8 mouse cellular contexts compared by ENCODE assay signal in genomic region chr8:82865239-82865638, GRCm38 (mm10). TPM values are rescaled to one million over a fixed set of nuclear protein-coding genes. Genes with fewer than 3 reads are reported as not detected.
DNase-seq lines count a peak whose midpoint lies in the region; ATAC-seq and TF ChIP-seq lines count a peak whose summit lies in the region.

No protein-coding gene starts in this region.

- peak overlapping the region; percentile 90; the same call in 1 of the 2 replicates for H3K9ac ChIP-seq in forebrain, embryonic 14.5 days (ENCODE audit: low read length)
- H3K9ac ChIP-seq in liver, embryonic 12.5 days = no peak overlapping the region

- no peak overlapping the region for H3K27ac ChIP-seq in kidney, adult 2 months (ENCODE audit: insufficient read depth, low read depth, low read length)
- H3K27ac ChIP-seq in forebrain, embryonic 14.5 days (ENCODE audit: low read depth, low read length) = no peak overlapping the region
- no peak overlapping the region for H3K27ac ChIP-seq in liver, embryonic 12.5 days

- TF ChIP-seq POLR2A in kidney, adult 2 months (IDR thresholded peaks at IDR 0.05; ENCODE audit: low read depth, low read length) = no peak

- DNase-seq in kidney, adult 2 months = no peak
- no peak for DNase-seq in kidney, adult 11 months
- peak; percentile 23 to 41 for DNase-seq in cerebellum, adult 18-20 months
- DNase-seq in forebrain, embryonic 14.5 days (ENCODE audit: low spot score) = peak; percentile 46
- no peak for DNase-seq in spleen, postnatal 36 days (ENCODE audit: low spot score in 2 of 2)
- DNase-seq in spleen, adult 18-20 months = no peak

- H3K4me3 ChIP-seq in kidney, adult 2 months (ENCODE audit: insufficient read depth, low read depth, low read length) = peak overlapping the region; percentile 17; the same call in 1 of the 2 replicates
- peak overlapping the region; percentile 73 for H3K4me3 ChIP-seq in forebrain, embryonic 14.5 days (ENCODE audit: low read depth, low read length)
- H3K4me3 ChIP-seq in liver, embryonic 12.5 days = no peak overlapping the region

- no peaks in the 10 kb centered on the region; the same call in 1 of the 2 replicates for H3K4me1 ChIP-seq in kidney, adult 2 months (ENCODE audit: control insufficient read depth, insufficient read depth, low read length)
- peaks cover 11% of the 10 kb centered on the region for H3K4me1 ChIP-seq in forebrain, embryonic 14.5 days (ENCODE audit: control insufficient read depth, insufficient read depth, low read length)
- H3K4me1 ChIP-seq in liver, embryonic 12.5 days = peaks cover 3% of the 10 kb centered on the region; the same call in 1 of the 2 replicates

- TF ChIP-seq CTCF in kidney, adult 2 months (conservative IDR thresholded peaks at IDR 0.05; ENCODE audit: insufficient read depth, insufficient read length, low read depth, low read length) = no peak

- no peaks in the 10 kb centered on the region for H3K36me3 ChIP-seq in kidney, adult 2 months (ENCODE audit: control insufficient read depth, insufficient read depth, low read length)
- H3K36me3 ChIP-seq in forebrain, embryonic 14.5 days (ENCODE audit: control insufficient read depth, insufficient read depth, low read length) = no peaks in the 10 kb centered on the region
- H3K36me3 ChIP-seq in liver, embryonic 12.5 days = no peaks in the 10 kb centered on the region

- WGBS in kidney, adult 2 months = 60% methylated on average over 5 of the region's 5 CpGs
- 49% methylated on average over 5 of the region's 5 CpGs for WGBS in forebrain, embryonic 14.5 days
- 43% methylated on average over 5 of the region's 5 CpGs for WGBS in liver, embryonic 12.5 days (ENCODE audit: insufficient replicate concordance)

- H3K4me2 ChIP-seq in forebrain, embryonic 14.5 days (ENCODE audit: low read length) = peak overlapping the region; percentile 59
- H3K4me2 ChIP-seq in liver, embryonic 12.5 days = peak overlapping the region; percentile 87; the same call in 1 of the 2 replicates

- H3K27me3 ChIP-seq in kidney, adult 2 months (replicated peaks; ENCODE audit: control insufficient read depth, insufficient read depth, low read length) = no peaks in the 10 kb centered on the region
- H3K27me3 ChIP-seq in forebrain, embryonic 14.5 days (replicated peaks; ENCODE audit: control insufficient read depth, insufficient read depth, low read length) = no peaks in the 10 kb centered on the region
- peaks cover 46% of the 10 kb centered on the region for H3K27me3 ChIP-seq in liver, embryonic 12.5 days (replicated peaks)

- no peaks in the 10 kb centered on the region for H3K9me3 ChIP-seq in forebrain, embryonic 14.5 days (replicated peaks; ENCODE audit: control insufficient read depth, low read length)
- no peaks in the 10 kb centered on the region for H3K9me3 ChIP-seq in liver, embryonic 12.5 days (replicated peaks)

- no peak for ATAC-seq in forebrain, embryonic 14.5 days
- no peak for ATAC-seq in liver, embryonic 12.5 days
- ATAC-seq in erythroid progenitor cell, adult 5-6 weeks (replicated peaks; ENCODE audit: low FRiP score, poor library complexity, severe bottlenecking) = no peak

RNA-seq across cellular contexts. Expression of gene Rnf150, which starts 2.1 kb away (rescaled TPM):
- 1.4 and 1.6 TPM in 2 replicates for polyA plus RNA-seq in kidney, adult 2 months (2012; rRNA removed)
- polyA plus RNA-seq in forebrain, embryonic 14.5 days (2014; fragmentation: Nextera tagmentation; extraction: Ambion mirVana) = 0.89 and 1.4 TPM in 2 replicates
- polyA plus RNA-seq in liver, embryonic 12.5 days (2016; fragmentation: Nextera tagmentation; extraction: Ambion mirVana) = 0.17 and 0.19 TPM in 2 replicates
- total RNA-seq in erythroid progenitor cell, adult 5-6 weeks (2015; ENCODE audit: low replicate concordance) = 0.36 and 4.6 TPM in 2 replicates
- under 0.01 TPM in 1 of 2 replicates, not detected in the other for total RNA-seq in erythroid progenitor cell, adult 5-6 weeks (2017; ENCODE audit: low replicate concordance)

Comparison
In these comparisons a context has a peak if more than half of its experiments do, and no peak if none do; other contexts are left out.
1. DNase-seq: peak in cerebellum, adult 18-20 months (2 of 2) and forebrain, embryonic 14.5 days (single experiment); none in kidney, adult 2 months (single experiment), kidney, adult 11 months (single experiment), spleen, postnatal 36 days (0 of 2) and spleen, adult 18-20 months (0 of 2).